Mouse (Mus musculus) MEL (cell line): ENCODE measurements around the gene Adgrg1. TPM values are rescaled to one million over a fixed set of nuclear protein-coding genes. Genes with fewer than 3 reads are reported as not detected.

ENCODE experiments used
- DNase-seq: peaks from one replicate; pipeline ENCODE4 v3.0.0; 2011; ENCODE audit warnings: low read depth, low spot score
- H3K27ac ChIP-seq: 2 replicates; pipeline ENCODE4 v1.5.1; 2012; ENCODE audit warnings: low read depth, mild to moderate bottlenecking, control low read depth, low read length, moderate library complexity; ENCODE audit not compliant: control insufficient read depth
- H3K27me3 ChIP-seq, 2 experiments: fragments of 150-350 bp in 1 of 2; sonication (generic) in 1 of 2; 2 replicates each; pipeline ENCODE4 v1.6.1; 2012; ENCODE audit warnings: low read length in 2 of 2, mild to moderate bottlenecking in 2 of 2, improper control_type of control experiment in 1 of 2, moderate library complexity in 1 of 2; ENCODE audit not compliant: insufficient read depth in 2 of 2, control insufficient read depth in 1 of 2
- H3K36me3 ChIP-seq, 2 experiments: 2 replicates each; pipeline ENCODE4 v1.6.1; 2012 to 2014; ENCODE audit warnings: low read length in 2 of 2, improper control_type of control experiment in 1 of 2, inconsistent platforms in 1 of 2, mild to moderate bottlenecking in 1 of 2; ENCODE audit not compliant: insufficient read depth in 2 of 2, control insufficient read depth in 1 of 2
- H3K4me1 ChIP-seq, 2 experiments: fragments of 150-350 bp in 1 of 2; sonication (generic) in 1 of 2; 2 replicates each; pipeline ENCODE4 v1.6.1; 2012; ENCODE audit warnings: low read length in 2 of 2, improper control_type of control experiment in 1 of 2, mild to moderate bottlenecking in 1 of 2; ENCODE audit not compliant: insufficient read depth in 2 of 2, control insufficient read depth in 1 of 2
- H3K4me3 ChIP-seq, 2 experiments: fragments of 150-350 bp in 1 of 2; sonication (generic) in 1 of 2; 2 replicates each; pipeline ENCODE4 v1.5.1; 2012; ENCODE audit warnings: low read depth in 2 of 2, low read length in 2 of 2, mild to moderate bottlenecking in 2 of 2, moderate library complexity in 2 of 2, control low read depth in 1 of 2, improper control_type of control experiment in 1 of 2; ENCODE audit not compliant: control insufficient read depth in 1 of 2, insufficient read depth in 1 of 2
- H3K79me2 ChIP-seq: 2 replicates; pipeline ENCODE4 v1.6.1; 2012; ENCODE audit warnings: mild to moderate bottlenecking, low read length, moderate library complexity; ENCODE audit not compliant: control insufficient read depth, poor library complexity, insufficient read depth
- H3K9ac ChIP-seq: 2 replicates; pipeline ENCODE4 v1.6.1; 2012; ENCODE audit warnings: low read depth, mild to moderate bottlenecking, control low read depth, low read length, moderate library complexity; ENCODE audit not compliant: control insufficient read depth, poor library complexity, severe bottlenecking
- H3K9me3 ChIP-seq: fragments of 150-350 bp; sonication (generic); replicated peaks from 2 replicates; pipeline ENCODE4 v1.6.1; 2012; ENCODE audit warnings: mild to moderate bottlenecking, low read length, improper control_type of control experiment, moderate library complexity; ENCODE audit not compliant: insufficient read depth
- BHLHE40 ChIP-seq: IDR thresholded peaks from 2 replicates; pipeline ENCODE4 v1.6.1; 2012; ENCODE audit warnings: low read depth, mild to moderate bottlenecking, inconsistent platforms, low read length, improper control_type of control experiment, borderline replicate concordance
- CHD1 ChIP-seq: IDR thresholded peaks from 2 replicates; pipeline ENCODE4 v1.6.1; 2012; ENCODE audit warnings: low read depth, mild to moderate bottlenecking, inconsistent platforms, low read length, improper control_type of control experiment
- CHD2 ChIP-seq: IDR thresholded peaks from 2 replicates; pipeline ENCODE4 v1.6.1; 2011; ENCODE audit warnings: low read length, improper control_type of control experiment
- ELF1 ChIP-seq: IDR thresholded peaks from 2 replicates; pipeline ENCODE4 v1.6.1; 2014; ENCODE audit warnings: low read depth, mild to moderate bottlenecking, inconsistent platforms, low read length, improper control_type of control experiment, moderate library complexity
- GABPA ChIP-seq: IDR thresholded peaks from 2 replicates; pipeline ENCODE4 v1.6.1; 2012; ENCODE audit warnings: low read depth, mild to moderate bottlenecking, inconsistent platforms, low read length, improper control_type of control experiment, moderate library complexity
- HCFC1 ChIP-seq: IDR thresholded peaks from 2 replicates; pipeline ENCODE4 v1.6.1; 2012; ENCODE audit warnings: low read depth, mild to moderate bottlenecking, inconsistent platforms, low read length, improper control_type of control experiment, moderate library complexity
- MAZ ChIP-seq: IDR thresholded peaks from 2 replicates; pipeline ENCODE4 v1.6.1; 2012; ENCODE audit warnings: low read depth, mild to moderate bottlenecking, inconsistent platforms, low read length, improper control_type of control experiment
- MYC ChIP-seq: IDR thresholded peaks from 2 replicates; pipeline ENCODE4 v1.6.1; 2011; ENCODE audit warnings: low read depth, mild to moderate bottlenecking, low read length, improper control_type of control experiment, moderate library complexity
- NRF1 ChIP-seq: IDR thresholded peaks from 2 replicates; pipeline ENCODE4 v1.6.1; 2014; ENCODE audit warnings: low read depth, mild to moderate bottlenecking, inconsistent platforms, low read length, improper control_type of control experiment, moderate library complexity; ENCODE audit not compliant: poor library complexity, insufficient read depth, severe bottlenecking
- POLR2AphosphoS5 ChIP-seq: IDR thresholded peaks from 2 replicates; pipeline ENCODE4 v1.6.1; 2012; ENCODE audit warnings: low read depth, borderline replicate concordance, mild to moderate bottlenecking, inconsistent platforms, low read length, moderate library complexity, mixed read lengths
- RCOR1 ChIP-seq: IDR thresholded peaks from 2 replicates; pipeline ENCODE4 v1.6.1; 2012; ENCODE audit warnings: low read depth, mild to moderate bottlenecking, inconsistent platforms, low read length, improper control_type of control experiment
- USF2 ChIP-seq, 2 experiments: IDR thresholded peaks; 2 replicates each; pipeline ENCODE4 v1.6.1; 2011 to 2012; ENCODE audit warnings: improper control_type of control experiment in 2 of 2, low read length in 2 of 2, borderline replicate concordance in 1 of 2, inconsistent platforms in 1 of 2, low read depth in 1 of 2, mild to moderate bottlenecking in 1 of 2; ENCODE audit not compliant: insufficient read depth in 1 of 2
- ZC3H11A ChIP-seq: IDR thresholded peaks from 2 replicates; pipeline ENCODE4 v1.6.1; 2012; ENCODE audit warnings: low read depth, mild to moderate bottlenecking, inconsistent platforms, low read length, improper control_type of control experiment
- ZKSCAN1 ChIP-seq: IDR thresholded peaks from 2 replicates; pipeline ENCODE4 v1.6.1; 2012; ENCODE audit warnings: low read depth, mild to moderate bottlenecking, inconsistent platforms, low read length, improper control_type of control experiment, moderate library complexity
- ZNF384 ChIP-seq: IDR thresholded peaks from 2 replicates; pipeline ENCODE4 v1.6.1; 2012; ENCODE audit warnings: low read depth, mild to moderate bottlenecking, inconsistent platforms, low read length, improper control_type of control experiment
- polyA plus RNA-seq, 2 experiments: library from polyadenylated mRNA; stranded (reverse) in 1 of 2; unstranded in 1 of 2; fragments of >175 nt in 1 of 2; fragments of >200 nt in 1 of 2; gene quantifications; 2 replicates each; pipeline versions ENCODE4 v1.2.1 to v1.2.4; 2012; ENCODE audit warnings: low replicate concordance in 2 of 2, low read depth in 1 of 2; ENCODE audit not compliant: insufficient read length in 2 of 2, insufficient read depth in 1 of 2, missing spikeins in 1 of 2
- total RNA-seq: library from RNA; depleted of rRNA; stranded (reverse); fragments of 300-350 nt; gene quantifications from 2 replicates; pipeline ENCODE4 v1.2.3, GENCODE M21; 2012

Adgrg1 gene
- total and polyA plus RNA-seq, 3 experiments: 4.2 to 33.2 TPM; not detected in 1

- peaks cover 3% of the 10 kb centered on the region for H3K79me2 ChIP-seq
- no peak overlapping the region for H3K9ac ChIP-seq
- TF ChIP-seq ZKSCAN1 (no peak), ZC3H11A (no peak), GABPA (no peak), HCFC1 (no peak), BHLHE40 (no peak), USF2 (IDR thresholded peaks at IDR 0.05; ENCODE audit: borderline replicate concordance in 1 of 2, insufficient read depth in 1 of 2, low read depth in 1 of 2, low read length in 2 of 2) (no peak), CHD2 (no peak), ZNF384 (no peak), RCOR1 (no peak), CHD1 (no peak)
- H3K4me3 ChIP-seq: no peak overlapping the region
- DNase-seq: no peak
- no peak overlapping the region for H3K27ac ChIP-seq
- no peaks in the 10 kb centered on the region for H3K9me3 ChIP-seq
- peaks cover 0 to 12% of the 10 kb centered on the region in 2 experiments; a peak in 3 of 4 replicates for H3K4me1 ChIP-seq
- no peaks in the 10 kb centered on the region for H3K27me3 ChIP-seq
- peaks cover 0 to 2% of the 10 kb centered on the region in 2 experiments; a peak in 2 of 4 replicates for H3K36me3 ChIP-seq
These were observed 14.1 kb downstream of the Adgrg1 start for GRCm38 (mm10) chr8:94988619-94989018.

DNA sequence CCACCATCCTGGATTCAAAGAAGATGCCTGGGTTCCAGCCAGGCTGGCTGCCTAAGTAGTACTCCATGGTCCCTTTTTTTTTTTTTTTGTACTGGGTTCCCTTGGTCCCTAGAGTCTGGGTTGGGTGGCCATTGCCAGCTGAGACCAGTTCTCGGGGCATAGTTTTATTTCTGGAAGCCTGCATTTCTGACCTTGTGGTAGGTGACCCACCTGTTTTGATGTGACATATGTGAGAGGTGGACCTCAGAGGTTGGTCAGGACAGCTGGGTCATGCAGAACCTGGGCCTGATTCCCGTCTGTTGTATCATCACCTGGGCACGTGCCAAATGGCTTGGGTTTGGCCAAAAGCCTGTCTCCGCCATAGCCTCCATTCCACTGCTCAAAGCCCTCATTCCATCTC is 15.2 kb downstream of the Adgrg1 start:
- Histone ChIP-seq H3K4me3 (no peak overlapping the region), H3K27ac (no peak overlapping the region), H3K9ac (no peak overlapping the region), H3K4me1 (peaks cover 0 to 7% of the 10 kb centered on the region in 2 experiments; a peak in 3 of 4 replicates), H3K27me3 (no peaks in the 10 kb centered on the region), H3K79me2 (peaks cover 2% of the 10 kb centered on the region), H3K36me3 (peaks cover 0 to 2% of the 10 kb centered on the region in 2 experiments; a peak in 2 of 4 replicates), H3K9me3 (no peaks in the 10 kb centered on the region)
- TF ChIP-seq MAZ (no peak), ELF1 (no peak), POLR2AphosphoS5 (no peak), MYC (no peak), NRF1 (no peak)
- DNase-seq: no peak
